Mouse (Mus musculus): ENCODE results near the gene Anks1b. TPM values are rescaled to one million over a fixed set of nuclear protein-coding genes. Genes with fewer than 3 reads are reported as not detected.

The Anks1b gene
- polyA plus RNA-seq, 1 experiment from 2014 or later, result 1.9 TPM

GRCm38 (mm10) chr10:90674362-90674761, 801.1 kb downstream of the Anks1b start:
- no peak overlapping the region for H3K4me3 ChIP-seq (ENCODE audit: low read depth, low read length)
- no peaks in the 10 kb centered on the region for H3K4me1 ChIP-seq (replicated peaks; ENCODE audit: control insufficient read depth, insufficient read depth, low read length)
- no peak overlapping the region for H3K9ac ChIP-seq (ENCODE audit: low read depth, low read length)
- ATAC-seq, result no peak
- 88% methylated on average over 10 of the region's 10 CpGs for WGBS
- no peak for TF ChIP-seq CTCF (IDR thresholded peaks at IDR 0.05; ENCODE audit: low read depth)
- H3K4me2 ChIP-seq (replicated peaks; ENCODE audit: low read depth), result no peak overlapping the region
- no peaks in the 10 kb centered on the region for H3K9me3 ChIP-seq (ENCODE audit: control insufficient read depth)
- H3K36me3 ChIP-seq (ENCODE audit: control insufficient read depth, insufficient read depth), result no peaks in the 10 kb centered on the region
- H3K27me3 ChIP-seq (replicated peaks; ENCODE audit: control insufficient read depth, insufficient read depth, low read length), result no peaks in the 10 kb centered on the region
- no peak overlapping the region for H3K27ac ChIP-seq (ENCODE audit: low read depth, low read length)

GRCm38 (mm10) chr10:90677421-90677820, 804.1 kb downstream of the Anks1b start:
- Histone ChIP-seq H3K4me1 (replicated peaks; ENCODE audit: control insufficient read depth, insufficient read depth, low read length) (no peaks in the 10 kb centered on the region), H3K4me2 (replicated peaks; ENCODE audit: low read depth) (no peak overlapping the region), H3K36me3 (ENCODE audit: control insufficient read depth, insufficient read depth) (no peaks in the 10 kb centered on the region), H3K27me3 (replicated peaks; ENCODE audit: control insufficient read depth, insufficient read depth, low read length) (no peaks in the 10 kb centered on the region), H3K27ac (ENCODE audit: low read depth, low read length) (no peak overlapping the region), H3K9ac (ENCODE audit: low read depth, low read length) (no peak overlapping the region), H3K9me3 (ENCODE audit: control insufficient read depth) (no peaks in the 10 kb centered on the region), H3K4me3 (ENCODE audit: low read depth, low read length) (no peak overlapping the region)
- ATAC-seq, result no peak
- 85% methylated on average over 3 of the region's 3 CpGs for WGBS
- TF ChIP-seq CTCF (IDR thresholded peaks at IDR 0.05; ENCODE audit: low read depth), result no peak

- H3K4me2 ChIP-seq (replicated peaks; ENCODE audit: low read depth), result no peak overlapping the region
- H3K9me3 ChIP-seq (ENCODE audit: control insufficient read depth), result no peaks in the 10 kb centered on the region
- no peaks in the 10 kb centered on the region for H3K27me3 ChIP-seq (replicated peaks; ENCODE audit: control insufficient read depth, insufficient read depth, low read length)
- H3K4me3 ChIP-seq (ENCODE audit: low read depth, low read length), result no peak overlapping the region
- no peaks in the 10 kb centered on the region for H3K36me3 ChIP-seq (ENCODE audit: control insufficient read depth, insufficient read depth)
- no peak for ATAC-seq
- no peak overlapping the region for H3K9ac ChIP-seq (ENCODE audit: low read depth, low read length)
- no peak overlapping the region for H3K27ac ChIP-seq (ENCODE audit: low read depth, low read length)
- no peaks in the 10 kb centered on the region for H3K4me1 ChIP-seq (replicated peaks; ENCODE audit: control insufficient read depth, insufficient read depth, low read length)
- 90% methylated on average over 10 of the region's 10 CpGs for WGBS
- no peak for TF ChIP-seq CTCF (IDR thresholded peaks at IDR 0.05; ENCODE audit: low read depth)
Measured at GRCm38 (mm10) chr10:90679713-90680470, 806.6 kb downstream of the Anks1b start.

GRCm38 (mm10) chr10:90683813-90684212, 810.5 kb downstream of the Anks1b start:
- 61% methylated on average over 3 of the region's 3 CpGs for WGBS
- no peaks in the 10 kb centered on the region for H3K27me3 ChIP-seq (replicated peaks; ENCODE audit: control insufficient read depth, insufficient read depth, low read length)
- H3K27ac ChIP-seq (ENCODE audit: low read depth, low read length), result no peak overlapping the region
- no peaks in the 10 kb centered on the region for H3K9me3 ChIP-seq (ENCODE audit: control insufficient read depth)
- H3K9ac ChIP-seq (ENCODE audit: low read depth, low read length), result no peak overlapping the region
- no peak for ATAC-seq
- H3K4me3 ChIP-seq (ENCODE audit: low read depth, low read length), result no peak overlapping the region
- no peak for TF ChIP-seq CTCF (IDR thresholded peaks at IDR 0.05; ENCODE audit: low read depth)
- no peaks in the 10 kb centered on the region for H3K4me1 ChIP-seq (replicated peaks; ENCODE audit: control insufficient read depth, insufficient read depth, low read length)
- H3K36me3 ChIP-seq (ENCODE audit: control insufficient read depth, insufficient read depth), result no peaks in the 10 kb centered on the region
- no peak overlapping the region for H3K4me2 ChIP-seq (replicated peaks; ENCODE audit: low read depth)

GRCm38 (mm10) chr10:90685367-90685766, 812.1 kb downstream of the Anks1b start:
- H3K9me3 ChIP-seq (ENCODE audit: control insufficient read depth), result no peaks in the 10 kb centered on the region
- no peak overlapping the region for H3K4me3 ChIP-seq (ENCODE audit: low read depth, low read length)
- H3K27me3 ChIP-seq (replicated peaks; ENCODE audit: control insufficient read depth, insufficient read depth, low read length), result no peaks in the 10 kb centered on the region
- no peak overlapping the region for H3K27ac ChIP-seq (ENCODE audit: low read depth, low read length)
- TF ChIP-seq CTCF (IDR thresholded peaks at IDR 0.05; ENCODE audit: low read depth), result no peak
- H3K4me1 ChIP-seq (replicated peaks; ENCODE audit: control insufficient read depth, insufficient read depth, low read length), result no peaks in the 10 kb centered on the region
- no peak overlapping the region for H3K9ac ChIP-seq (ENCODE audit: low read depth, low read length)
- H3K4me2 ChIP-seq (replicated peaks; ENCODE audit: low read depth), result no peak overlapping the region
- WGBS, result 74% methylated on average over 4 of the region's 4 CpGs
- ATAC-seq, result no peak
- no peaks in the 10 kb centered on the region for H3K36me3 ChIP-seq (ENCODE audit: control insufficient read depth, insufficient read depth)

GRCm38 (mm10) chr10:90688153-90688552, 814.8 kb downstream of the Anks1b start:
- no peaks in the 10 kb centered on the region for H3K36me3 ChIP-seq (ENCODE audit: control insufficient read depth, insufficient read depth)
- H3K9ac ChIP-seq (ENCODE audit: low read depth, low read length), result no peak overlapping the region
- no peak overlapping the region for H3K4me2 ChIP-seq (replicated peaks; ENCODE audit: low read depth)
- H3K4me3 ChIP-seq (ENCODE audit: low read depth, low read length), result no peak overlapping the region
- H3K27ac ChIP-seq (ENCODE audit: low read depth, low read length), result no peak overlapping the region
- no peaks in the 10 kb centered on the region for H3K4me1 ChIP-seq (replicated peaks; ENCODE audit: control insufficient read depth, insufficient read depth, low read length)
- no peaks in the 10 kb centered on the region for H3K9me3 ChIP-seq (ENCODE audit: control insufficient read depth)
- H3K27me3 ChIP-seq (replicated peaks; ENCODE audit: control insufficient read depth, insufficient read depth, low read length), result no peaks in the 10 kb centered on the region
- 85% methylated on average over 5 of the region's 5 CpGs for WGBS
- no peak for ATAC-seq
- no peak for TF ChIP-seq CTCF (IDR thresholded peaks at IDR 0.05; ENCODE audit: low read depth)

Measured in intestine, postnatal 0 days (tissue).